Mouse (Mus musculus) left cerebral cortex, adult 18-20 months (tissue): ENCODE results near the gene Hdac11. TPM values are rescaled to one million over a fixed set of nuclear protein-coding genes. Genes with fewer than 3 reads are reported as not detected.

ENCODE experiments used
- DNase-seq, 2 experiments: peaks; one replicate each; pipeline ENCODE4 v3.0.0; 2021 to 2022; ENCODE audit warnings: low spot score in 2 of 2, mixed read lengths in 1 of 2
- total RNA-seq, 2 experiments: library from RNA; stranded (reverse); gene quantifications; 2 replicates each; pipeline ENCODE4 v1.2.3; 2021

Gene Hdac11
- total RNA-seq, 2 experiments from 2014 or later: 170 to 186 TPM

DNA sequence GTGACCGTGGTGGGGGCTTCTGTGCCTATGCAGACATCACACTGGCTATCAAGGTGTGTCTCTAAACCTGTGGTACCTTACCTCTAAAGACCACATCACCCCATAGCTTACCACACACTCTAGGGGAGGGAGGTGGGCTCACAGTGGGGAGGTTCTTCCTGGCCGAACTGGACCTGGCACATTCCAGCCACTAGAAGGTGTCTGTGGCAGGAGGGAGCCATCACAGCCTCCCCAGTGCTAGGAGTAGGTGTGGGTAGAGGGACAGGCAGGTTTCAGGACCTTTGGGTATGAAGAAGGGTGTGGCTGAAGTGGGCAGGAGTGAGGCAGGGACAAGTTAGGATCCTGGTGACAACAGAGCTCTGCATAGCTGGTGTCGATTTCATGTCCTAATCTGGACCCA lies 11.4 kb downstream of the Hdac11 start:
- DNase-seq: no peak

DNA sequence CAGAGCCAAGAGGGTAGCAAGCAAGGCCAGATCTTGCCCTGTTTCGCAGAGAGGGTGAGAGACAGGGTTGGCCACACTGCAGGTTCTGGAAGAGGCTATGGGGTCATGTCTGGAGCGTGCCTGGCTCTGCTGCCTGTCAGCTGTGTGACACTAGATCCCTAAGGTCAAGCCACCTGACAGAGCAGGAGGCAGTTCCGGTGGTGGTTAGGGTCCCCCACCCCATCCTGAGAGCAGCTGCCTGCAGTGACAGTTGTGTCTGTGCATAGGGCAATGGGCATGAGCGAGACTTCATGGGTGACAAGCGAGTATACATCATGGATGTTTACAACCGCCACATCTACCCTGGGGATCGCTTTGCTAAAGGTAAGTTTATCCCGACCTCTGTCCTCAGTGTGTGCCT lies 12.7 kb downstream of the Hdac11 start:
- DNase-seq: no peak

DNA sequence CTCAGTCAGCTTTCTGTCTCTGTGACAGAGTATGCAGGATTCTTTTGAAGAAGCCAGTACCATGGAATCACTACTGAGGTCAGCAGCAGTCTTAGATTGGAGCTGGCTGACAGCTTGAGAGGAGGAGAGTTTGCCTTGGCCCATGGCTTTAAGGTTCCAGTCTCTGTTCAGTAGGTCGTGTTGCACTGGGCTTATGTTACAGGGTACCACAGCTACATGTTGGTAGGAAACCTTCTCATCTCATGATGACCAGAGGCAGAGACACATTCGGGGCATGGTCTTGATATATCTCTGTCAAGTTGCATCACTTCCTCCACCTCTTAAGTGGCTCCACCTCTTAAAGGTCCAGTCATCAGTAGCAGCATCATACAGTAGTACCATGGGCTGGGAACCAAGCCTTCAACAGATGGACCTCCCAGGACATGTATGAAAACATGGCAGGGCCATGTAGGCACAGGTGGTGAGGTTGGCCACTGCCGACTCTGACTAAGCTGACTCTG lies 15.0 kb downstream of the Hdac11 start:
- no peak for DNase-seq

DNA sequence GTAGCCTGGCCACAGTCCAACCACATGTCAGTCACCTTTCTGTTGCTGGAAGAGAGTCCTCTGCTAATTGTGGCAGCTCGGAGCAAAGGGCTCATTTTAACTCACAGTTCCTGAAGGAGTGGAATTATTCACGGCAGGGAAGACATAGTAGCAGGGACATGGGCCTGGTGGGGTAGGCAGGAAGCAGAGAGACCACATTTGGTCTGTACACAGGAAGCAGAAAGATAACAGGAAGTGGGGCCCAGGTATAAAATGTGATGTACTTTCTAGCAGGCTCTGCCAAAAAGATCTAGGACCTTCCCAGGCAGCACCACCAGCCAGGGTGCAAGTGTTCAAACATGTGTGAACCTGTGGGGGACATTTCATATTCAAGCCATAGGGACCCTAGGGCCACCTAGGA lies 15.9 kb downstream of the Hdac11 start:
- DNase-seq: no peak

DNA sequence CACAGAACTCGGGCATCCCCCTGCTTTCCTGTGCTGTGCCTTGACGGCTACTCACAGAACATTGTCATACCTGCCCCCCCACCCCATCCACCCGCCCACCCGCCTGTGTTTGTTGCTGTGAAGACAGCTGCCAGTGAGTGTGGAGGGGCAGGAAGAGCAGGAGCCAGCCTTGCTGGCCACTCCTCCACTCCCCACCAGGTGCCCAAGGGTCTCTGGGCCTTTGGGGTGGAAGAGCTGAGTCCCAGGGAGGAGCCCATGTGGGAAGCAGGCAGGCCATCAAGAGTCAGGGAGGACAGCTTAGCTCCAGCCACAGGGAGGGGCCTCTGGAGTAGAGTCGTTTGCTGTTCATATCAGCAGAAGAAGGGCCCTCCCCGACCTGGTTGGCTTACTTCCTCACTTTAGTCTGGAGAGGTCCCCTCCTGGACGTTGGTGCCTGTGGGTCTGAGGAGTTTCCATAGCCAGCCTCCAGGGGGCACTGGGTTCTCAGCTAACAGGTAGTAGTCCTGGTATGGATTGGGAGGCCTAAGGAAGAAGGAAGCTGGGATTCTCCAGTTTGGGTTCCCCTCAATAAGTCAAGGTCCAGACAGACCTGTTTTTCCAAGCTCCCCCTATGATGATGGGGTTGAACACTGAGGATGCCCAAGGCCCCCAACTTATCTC lies 16.9 kb downstream of the Hdac11 start:
- peak; percentile 67 to 73 for DNase-seq

DNA sequence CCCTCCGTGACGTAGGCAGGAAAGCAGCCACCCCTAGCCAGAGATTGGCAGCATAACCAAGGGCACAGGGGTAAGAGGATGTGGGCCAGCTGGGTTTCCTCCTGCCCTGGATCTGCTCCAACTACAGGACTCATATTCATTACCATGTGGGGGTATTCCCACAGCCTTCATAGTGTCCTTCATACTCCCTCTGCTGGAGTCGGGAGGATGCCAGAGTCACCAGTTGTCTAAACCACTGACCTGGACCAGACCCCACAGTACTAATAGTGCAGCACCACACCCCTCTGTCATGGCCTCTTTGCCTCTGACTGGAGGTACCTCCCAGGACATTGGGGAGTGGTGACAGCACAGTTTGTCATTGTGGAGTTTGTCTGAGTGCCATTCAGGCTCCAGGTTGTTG lies 17.7 kb downstream of the Hdac11 start:
- no peak for DNase-seq

DNA sequence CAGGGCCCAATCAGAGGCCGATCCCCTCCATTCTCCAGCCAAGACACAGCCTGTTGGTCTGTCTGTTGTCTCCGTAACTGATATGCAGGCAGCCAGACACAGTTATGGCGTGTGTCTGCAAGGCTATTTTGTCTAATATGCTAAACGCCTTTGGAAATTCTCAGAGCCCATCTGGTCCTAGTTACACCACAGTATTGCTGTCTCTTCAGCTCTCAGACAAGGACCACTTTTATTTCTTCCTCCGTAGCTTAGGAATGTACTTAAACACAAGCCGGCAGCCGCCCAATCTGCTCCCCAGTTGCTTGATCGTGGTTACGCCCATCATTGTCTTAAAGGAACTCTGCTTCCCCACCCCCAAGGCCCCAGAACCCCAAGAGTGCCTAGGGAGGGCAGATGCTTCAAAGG lies 24.3 kb downstream of the Hdac11 start:
- DNase-seq: no peak

DNA sequence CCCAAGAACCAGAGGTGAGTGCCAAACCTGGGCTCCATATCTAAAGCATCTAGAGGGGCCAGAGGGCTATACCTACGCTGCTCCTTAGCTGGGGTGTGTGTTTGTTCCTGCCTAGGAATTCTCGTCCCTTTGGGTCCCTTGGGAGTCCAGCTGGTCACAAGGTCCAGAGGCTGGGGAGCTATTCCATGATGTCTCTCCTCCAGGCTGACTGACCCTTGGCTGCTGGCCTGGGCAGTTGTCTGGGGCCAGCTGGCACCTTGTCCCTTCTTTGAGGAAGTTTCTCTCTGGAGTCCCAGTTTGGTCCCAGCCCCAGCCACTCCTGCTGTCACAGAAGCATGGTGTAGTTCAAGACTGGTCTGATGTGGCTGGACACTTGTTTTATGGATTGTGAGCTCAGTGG lies 24.9 kb downstream of the Hdac11 start:
- DNase-seq: no peak

DNA sequence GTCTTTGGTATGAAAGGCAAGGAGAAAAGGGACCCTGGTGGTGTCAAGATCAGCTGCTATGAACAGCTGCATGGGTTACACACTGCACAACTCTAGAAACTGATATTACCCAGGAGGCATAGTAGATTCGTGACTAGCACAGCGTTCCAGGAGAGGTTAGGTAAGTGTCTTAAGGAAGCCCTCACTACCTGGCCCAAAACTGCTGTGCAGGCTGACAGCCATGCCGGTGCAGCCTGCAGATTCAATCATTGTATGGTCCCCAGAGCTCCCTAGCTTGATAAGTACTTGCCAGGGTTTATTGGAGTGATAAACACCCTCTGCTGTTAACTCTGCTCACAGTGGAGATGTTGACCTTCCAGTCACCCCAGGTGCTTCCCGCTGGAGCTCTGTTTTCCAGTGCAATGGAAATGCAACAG lies 25.6 kb downstream of the Hdac11 start:
- no peak for DNase-seq

DNA sequence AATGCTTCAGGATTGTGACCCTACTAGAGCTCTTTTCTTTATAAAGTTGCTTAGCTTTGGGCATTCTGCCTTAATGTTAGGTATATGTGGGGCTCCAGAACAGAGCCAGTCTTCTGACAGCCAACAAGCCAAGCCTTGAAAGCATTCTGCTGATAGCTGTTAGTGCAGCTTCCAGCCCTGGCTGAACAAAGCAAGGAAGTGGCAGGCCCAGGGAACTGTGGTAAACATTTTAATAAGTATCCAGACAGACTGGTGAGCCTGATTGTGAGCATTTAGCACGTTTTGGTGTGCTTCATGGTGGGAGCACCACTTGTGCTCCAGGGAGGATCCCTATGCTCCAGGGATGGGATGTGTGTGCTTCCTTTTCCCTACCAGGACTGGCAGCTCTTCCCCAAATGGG lies 26.6 kb downstream of the Hdac11 start:
- DNase-seq: no peak

DNA sequence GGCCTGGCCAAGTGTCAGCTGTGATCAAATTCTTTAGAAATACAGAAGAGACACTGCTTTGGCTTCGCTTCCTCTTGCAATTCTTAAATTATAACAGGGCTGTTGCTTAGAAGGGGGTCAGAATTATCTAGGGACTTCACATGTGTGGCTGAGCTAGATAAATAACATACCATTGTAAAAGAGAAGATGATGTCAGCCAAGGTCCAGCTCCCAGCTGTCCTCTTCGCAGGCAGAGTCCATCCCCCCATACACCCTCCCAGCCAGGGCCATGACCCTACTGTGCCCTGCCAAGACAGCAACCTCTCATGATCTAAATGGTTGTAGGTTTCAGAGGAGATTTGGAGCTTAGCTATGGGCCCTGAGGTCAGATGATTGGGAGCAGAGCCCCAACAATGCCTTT lies 27.5 kb downstream of the Hdac11 start:
- no peak for DNase-seq

DNA sequence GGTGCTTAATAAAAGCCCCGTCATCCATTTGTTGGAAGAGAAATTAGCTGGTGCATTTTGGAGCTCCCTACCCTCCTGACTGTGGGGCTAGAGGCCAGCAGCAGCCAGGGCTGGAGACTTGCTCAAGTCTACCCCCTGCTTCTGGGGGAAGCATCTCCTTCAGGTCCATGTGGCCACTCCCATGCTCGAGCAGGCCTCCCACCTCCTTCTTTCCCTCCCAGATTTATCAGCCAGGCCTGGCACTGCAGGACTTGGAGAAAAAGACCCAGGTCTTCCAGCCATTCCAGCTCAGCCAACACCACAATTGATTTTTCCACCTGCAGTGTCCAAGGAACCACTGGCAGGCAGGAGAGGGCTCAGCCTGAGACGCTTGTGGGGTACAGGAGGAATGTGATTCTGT lies 28.3 kb downstream of the Hdac11 start:
- DNase-seq: no peak

DNA sequence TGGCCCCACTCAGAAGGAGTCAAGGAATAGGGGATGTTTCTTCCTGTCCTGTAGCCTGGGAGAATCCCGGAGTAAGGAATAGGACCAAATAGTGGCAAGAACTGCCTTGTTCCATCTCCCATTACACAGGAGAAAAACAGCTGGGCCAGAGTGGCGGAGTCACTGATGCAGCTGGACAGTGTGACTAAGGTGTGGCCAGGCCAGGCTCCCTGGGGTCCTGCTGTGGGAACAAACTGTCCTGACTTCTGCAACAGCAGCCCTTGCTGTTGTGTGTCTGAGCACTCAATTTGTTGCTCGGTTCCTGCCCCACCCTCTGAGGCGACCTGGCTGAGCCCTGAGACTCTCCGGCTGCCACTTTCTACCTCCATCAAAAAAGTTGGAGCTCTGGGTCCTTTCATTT lies 29.0 kb downstream of the Hdac11 start:
- DNase-seq: no peak

DNA sequence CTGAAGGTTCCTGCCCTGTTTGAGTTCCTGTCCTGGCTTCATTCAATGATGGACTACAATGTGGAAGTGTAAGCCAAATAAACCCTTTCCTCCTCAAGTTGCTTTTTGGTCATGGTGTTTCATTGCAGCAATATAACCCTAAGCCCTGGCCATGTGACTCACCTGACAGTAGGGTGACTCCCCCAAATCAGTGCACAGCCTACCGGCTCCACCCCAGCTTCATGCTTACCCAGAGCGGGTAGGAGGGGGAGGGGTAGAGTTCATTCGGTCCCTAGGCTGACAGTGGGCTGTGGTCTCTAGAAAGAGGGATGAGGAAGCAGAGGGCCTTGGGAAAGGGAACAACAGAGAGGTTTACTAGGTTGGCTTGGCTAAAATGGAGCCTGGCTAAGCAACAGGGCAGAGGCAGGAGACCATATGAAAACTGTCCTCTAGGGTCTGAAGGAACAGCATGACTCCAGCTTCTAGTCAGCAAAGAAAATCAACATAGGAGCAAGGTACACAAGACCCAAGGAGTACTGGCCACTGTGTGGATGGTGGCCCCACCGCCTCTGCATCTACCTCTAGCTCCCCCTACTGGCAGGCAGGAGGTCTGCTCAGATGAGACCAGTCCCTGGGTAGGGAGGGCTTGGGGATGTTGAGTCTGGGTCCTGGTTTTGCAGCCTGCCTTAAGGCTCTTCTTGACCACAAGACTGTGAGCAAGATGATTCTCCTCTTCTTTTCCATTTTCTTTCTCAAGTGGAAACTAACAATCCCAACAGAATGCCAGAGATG lies 29.9 kb downstream of the Hdac11 start:
- no peak for DNase-seq

DNA sequence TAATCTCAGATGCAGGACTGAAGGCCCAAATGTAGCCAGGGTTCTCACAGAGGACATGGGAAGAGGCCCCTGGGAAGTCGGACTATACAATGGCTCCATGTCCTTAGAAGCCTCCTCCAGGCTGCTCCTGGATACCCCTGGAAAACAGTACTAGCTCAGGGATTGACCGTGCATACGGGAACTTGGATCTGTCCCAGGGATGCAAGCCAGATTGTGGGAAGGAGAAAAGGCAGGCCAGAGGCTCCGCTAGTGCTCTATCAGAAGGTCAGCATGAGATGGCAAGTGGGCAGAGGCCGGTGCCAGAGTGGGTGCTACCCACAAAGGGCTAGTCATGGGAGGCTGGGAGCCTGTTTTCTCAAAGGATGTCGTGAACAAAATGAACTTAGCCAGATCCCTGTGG lies 30.5 kb downstream of the Hdac11 start:
- DNase-seq: no peak

DNA sequence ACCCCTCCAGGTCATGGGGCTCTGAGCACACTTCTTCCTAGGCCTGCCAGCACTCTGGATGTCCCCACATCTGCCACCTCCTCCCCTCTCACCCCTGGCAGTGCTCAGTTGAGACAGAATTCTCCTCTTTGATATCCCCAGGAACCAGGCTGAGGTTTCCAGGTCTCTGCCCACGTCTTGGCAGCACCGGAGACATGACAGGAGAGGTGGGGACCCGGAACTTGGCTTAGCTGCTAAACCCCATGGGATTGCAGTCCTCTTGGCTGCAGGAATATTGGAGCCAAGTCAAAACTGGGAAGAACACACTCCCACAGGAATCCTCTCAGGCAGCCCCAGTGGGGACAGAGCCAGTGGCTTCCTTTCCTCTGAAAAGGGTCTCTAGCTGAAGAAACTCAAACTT lies 31.4 kb downstream of the Hdac11 start:
- no peak for DNase-seq

DNA sequence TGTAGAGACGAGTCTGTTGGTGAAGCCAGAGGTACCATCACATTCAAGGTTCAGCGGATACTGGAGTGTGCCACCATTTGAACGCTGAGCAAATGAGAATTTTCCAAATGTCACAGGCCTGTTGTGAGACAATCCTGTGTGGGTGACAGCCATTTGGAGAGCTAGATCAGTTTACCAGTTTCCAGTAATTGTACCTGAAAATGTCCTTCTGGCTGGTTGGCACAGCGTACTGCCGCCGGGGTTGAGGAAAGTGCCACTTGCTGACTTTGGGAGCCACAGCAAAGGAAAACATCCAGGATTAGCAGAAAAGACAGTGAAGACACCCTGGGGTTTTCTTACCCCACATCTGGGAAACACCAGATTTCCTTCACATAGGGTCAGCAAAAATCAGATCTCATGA lies 33.5 kb downstream of the Hdac11 start:
- no peak for DNase-seq

DNA sequence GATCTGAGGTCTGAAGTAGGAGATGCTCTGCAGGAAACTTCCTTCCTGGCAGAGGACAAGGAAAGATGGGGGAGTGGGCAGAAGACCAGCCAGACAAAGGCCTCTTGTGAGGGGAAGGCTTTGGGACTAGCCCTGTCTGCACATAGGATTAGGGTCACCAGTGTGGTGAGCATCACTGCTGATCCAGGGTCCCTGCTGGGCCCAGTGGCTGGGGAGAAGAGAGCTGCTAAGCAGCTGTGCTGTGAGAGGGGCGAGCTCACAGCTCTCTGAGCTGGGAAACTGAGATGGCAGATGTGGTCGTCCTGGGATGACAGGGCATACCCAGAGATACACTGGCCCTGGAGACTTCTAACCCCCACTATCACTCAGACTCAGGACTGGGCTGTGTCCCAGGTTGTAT lies 35.0 kb downstream of the Hdac11 start:
- DNase-seq: no peak

DNA sequence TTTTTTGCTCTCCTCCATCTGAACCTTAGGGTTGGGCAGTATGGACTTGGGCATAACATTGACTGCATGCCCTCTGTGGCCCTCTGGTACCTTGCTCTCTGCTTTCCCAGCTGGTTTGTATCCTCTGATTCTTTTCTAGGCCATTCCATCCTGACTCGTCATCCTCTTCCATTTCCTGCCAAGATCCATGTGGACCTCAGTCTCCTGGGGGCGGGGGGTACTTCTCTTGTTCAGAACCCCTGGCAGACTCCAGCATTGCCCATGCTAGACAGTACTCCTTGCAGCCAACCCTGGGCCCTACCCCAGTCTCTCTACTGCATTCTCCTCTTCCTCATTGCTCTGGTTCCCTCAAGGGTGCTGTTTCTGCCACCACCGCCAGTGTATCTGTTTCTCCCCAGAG lies 36.0 kb downstream of the Hdac11 start:
- no peak for DNase-seq

DNA sequence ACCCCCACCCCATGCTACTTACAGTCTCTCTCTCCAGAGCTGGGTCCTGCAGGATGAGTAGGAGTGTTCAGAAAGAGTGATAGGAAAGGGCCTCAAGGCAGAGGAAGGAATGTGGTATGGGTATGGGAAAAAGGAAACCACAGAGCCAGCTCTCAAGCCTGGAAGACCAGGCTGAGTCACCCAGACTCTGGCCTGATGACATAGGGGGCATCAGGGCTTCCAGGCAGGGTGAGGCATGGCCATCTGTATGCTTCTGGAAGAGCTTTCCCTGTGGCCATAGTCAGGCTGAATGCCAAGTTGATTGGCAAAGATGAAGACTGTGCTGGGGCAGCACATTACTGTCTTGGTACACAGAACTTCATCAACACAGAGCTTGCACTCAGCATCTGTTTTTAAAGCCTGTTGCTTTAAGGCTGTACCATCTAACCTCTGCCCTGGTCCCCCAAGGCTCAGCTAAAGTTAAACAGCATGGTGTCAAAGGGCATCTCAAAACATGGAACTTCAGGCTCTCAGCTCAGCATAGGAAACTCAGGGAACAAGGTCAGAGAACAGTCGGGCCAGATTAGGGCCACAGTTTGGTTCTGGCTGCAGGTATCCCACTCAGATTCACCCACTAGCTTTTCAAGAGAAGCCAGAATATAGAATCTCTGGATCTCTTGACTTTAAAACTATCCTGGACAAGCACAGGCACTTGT lies 36.5 kb downstream of the Hdac11 start:
- DNase-seq: no peak

DNA sequence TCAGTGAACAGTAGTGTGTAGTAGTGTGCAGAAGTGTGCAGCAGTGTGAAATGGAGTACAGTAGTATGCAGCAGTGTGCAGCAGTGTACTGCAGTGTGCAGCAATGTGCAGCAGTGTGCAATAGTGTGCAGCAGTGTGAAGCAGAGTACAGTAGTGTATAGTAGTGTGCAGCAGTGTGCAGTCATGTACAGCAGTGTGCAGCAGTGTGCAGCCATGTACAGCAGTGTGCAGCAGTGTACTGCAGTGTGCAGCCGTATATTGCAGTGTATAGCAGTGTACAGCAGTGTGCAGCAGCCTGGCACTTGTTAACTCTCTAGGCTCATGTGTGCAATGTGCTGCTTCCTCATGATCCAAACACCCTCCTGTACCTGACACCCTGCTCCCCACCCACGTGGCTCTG lies 42.0 kb downstream of the Hdac11 start:
- DNase-seq: no peak
